Mouse (Mus musculus) cerebellum, adult 9-10 months (tissue): ENCODE measurements around the gene Gm6993.
A peak's percentile ranks its signal among the peaks of the same experiment; 100 is the strongest.

ENCODE experiments used
- DNase-seq: peaks from one replicate; pipeline ENCODE4 v3.0.0; 2022

Gm6993 gene

DNA sequence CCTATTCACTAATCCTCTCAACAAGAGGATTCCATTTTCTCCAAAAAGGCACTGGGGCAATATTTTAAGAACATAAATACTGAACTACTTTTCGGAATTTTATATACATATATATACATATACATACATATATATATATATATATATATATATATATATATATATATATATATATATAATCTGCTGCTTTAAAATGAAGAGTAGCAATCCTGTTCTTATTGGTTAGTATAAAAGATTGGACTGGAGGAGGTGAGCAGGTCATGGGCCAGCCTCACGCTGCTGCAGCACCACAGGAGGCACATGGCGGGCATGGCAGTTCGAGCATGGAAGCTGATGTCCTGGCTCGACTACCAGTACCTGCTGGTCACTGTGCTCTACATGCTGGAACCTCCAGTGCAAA, at the start of gene Gm6993:
Gm6993 (plus strand) TSS at position 301 of the 400 bp plus-strand sequence.
- DNase-seq: no peak

DNA sequence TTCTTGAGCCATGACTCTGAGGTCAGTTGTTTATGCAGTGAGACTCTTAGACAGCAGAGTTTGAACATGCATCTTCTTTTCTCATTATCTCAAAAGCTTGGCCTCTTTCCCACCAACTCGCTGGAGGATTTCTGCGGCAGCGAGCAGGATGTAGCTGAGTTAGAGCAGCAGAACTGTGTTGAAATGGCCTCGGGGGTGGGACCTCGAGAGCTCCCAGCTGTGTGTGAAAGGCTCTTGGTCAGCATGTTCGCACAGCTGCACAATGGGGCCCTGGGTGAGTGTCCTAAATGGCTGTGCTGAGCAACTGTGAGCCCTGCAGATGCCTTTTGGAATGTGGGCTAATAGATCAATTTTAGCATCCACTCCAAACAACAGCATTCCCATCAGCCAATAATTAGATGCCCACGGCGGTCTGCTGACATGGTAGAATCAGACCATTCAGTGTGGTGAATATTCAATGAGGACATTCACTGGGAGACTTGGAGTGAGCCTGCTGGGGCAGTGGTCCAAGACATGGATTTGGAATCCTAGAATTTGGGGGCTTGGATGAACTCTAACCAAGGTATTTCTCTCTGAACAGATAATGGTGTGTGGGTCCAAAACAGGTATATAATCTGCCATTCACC, 49.1 kb upstream of the Gm6993 start:
- no peak for DNase-seq

- DNase-seq: no peak
Measured at GRCm38 (mm10) chr12:31202509-31202908, 38.1 kb upstream of the Gm6993 start.

- no peak for DNase-seq
Measured at GRCm38 (mm10) chr12:31203746-31204455, 36.7 kb upstream of the Gm6993 start.

- no peak for DNase-seq
Measured at GRCm38 (mm10) chr12:31204898-31205297, 35.7 kb upstream of the Gm6993 start.

- DNase-seq: no peak
Measured at GRCm38 (mm10) chr12:31205983-31206633, 34.5 kb upstream of the Gm6993 start.

GRCm38 (mm10) chr12:31208766-31209165, 31.8 kb upstream of the Gm6993 start:
- DNase-seq: no peak

DNA sequence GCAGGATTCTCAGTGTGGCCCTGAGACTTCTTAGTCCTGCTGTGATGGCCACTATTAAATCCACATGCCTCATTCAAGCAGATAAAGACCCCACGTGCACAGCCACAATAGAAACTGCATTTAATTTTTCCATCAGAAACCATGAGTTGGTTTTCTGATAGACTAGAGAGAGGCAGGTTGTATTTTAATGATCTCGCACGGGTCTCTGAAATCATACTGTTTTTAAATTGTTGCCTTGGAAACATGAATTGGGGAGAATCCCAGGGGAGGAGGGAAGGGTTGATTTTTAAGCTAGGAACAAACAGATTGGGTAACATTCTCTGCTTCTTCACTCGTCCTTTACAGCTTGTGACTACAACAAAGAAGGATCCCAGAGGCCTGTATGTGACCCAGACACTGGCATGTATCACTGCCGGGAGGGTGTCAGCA, 31.2 kb upstream of the Gm6993 start:
- no peak for DNase-seq

DNA sequence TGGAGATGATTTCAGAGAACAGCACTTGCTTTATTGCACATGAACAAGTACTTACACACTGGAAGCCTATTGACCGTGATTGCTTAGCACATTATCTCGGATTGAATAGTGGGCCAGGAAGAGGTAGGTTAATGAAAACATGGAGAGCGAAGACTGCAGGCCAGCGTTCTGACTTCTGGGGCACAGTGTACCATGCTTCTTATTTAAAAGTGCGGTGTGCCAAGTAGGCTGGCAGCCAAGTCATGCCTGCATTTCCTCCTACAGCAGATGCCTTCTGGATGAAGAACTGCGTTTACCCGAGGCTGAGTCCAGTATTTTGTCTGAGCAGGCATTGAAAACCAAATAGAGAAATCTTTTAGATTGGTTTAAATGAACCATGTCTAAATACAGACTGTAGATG, 27.0 kb upstream of the Gm6993 start:
- peak; percentile 66 for DNase-seq

DNA sequence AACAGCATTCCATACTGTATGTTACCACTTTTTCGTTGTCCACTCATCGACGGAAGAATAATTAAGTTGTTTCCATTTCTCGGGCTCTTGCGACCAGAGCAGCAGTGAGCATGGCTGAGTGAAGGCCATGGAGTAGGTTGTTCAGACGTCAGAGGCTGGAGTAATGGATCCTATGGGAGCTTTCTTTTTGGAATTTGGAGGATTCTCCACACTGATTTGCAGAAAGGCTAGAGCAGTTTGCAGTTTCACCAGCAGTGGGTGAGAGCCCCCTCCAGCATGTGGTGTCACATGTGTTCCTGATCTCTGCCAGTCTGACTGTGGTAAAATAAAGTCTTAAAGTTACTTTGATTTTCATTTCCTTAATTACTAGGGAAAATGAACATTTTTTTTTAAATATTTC, 25.6 kb upstream of the Gm6993 start:
- DNase-seq: no peak

- no peak for DNase-seq
Measured at GRCm38 (mm10) chr12:31217232-31217631, 23.3 kb upstream of the Gm6993 start.

GRCm38 (mm10) chr12:31218774-31219173, 21.8 kb upstream of the Gm6993 start:
- DNase-seq: no peak

DNA sequence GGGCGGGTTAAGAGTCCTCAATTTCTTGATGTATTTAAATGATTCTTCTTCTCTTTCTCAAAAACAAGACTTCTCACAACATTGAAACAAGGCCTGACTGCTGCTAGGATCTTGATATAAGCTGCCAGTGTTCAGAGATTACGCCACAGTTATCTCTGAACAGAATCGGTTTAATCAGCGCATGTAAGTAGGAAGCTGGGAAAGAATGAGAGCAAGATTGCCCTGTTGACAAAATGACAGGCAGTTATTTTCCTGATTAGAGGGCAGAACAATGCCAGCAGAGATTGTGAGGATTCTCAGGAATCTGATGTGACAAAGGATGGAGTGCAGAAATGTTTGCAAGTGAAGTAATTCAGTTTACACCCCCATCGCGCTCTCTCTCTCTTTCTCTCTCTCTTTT, 19.0 kb upstream of the Gm6993 start:
- no peak for DNase-seq

DNA sequence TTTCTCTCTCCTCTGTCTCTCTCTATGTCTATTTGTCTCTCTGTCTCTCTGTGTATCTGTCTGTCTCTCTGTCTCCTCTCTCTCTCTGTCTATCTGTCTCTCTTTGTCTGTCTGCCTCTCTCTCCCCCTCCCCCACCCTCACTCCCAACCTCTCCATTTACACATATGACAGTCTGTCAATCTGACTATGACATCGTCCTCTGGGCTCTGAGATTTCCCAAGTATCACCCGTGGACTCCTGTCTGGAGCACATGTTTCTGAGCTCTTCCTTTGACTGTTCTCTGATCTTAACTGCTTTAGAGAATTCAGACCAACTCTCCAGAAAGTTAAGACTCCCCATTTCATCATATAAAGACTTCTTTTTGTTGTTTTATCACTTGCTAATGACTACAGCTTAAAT, 18.3 kb upstream of the Gm6993 start:
- no peak for DNase-seq

DNA sequence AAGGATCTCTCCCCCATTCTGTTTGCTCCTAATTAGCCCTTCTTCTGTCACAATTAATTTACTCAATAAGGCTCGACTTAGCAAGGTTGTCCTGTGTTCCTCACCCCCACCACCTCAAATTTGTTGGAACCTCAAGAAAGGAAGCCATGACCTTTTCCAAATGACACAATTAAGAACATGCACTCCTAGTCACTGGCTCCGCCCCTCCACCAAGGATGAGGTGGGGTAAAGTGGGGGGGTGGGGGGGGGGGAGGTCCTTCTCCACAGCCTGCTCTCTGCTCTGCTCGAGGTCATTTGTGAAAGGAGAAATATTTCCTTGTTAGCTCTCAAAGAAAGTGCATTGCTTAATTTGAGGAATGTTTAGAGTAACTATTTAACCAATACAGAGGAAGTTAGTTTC, 17.8 kb upstream of the Gm6993 start:
- no peak for DNase-seq

GRCm38 (mm10) chr12:31225451-31225850, 15.1 kb upstream of the Gm6993 start:
- no peak for DNase-seq

- no peak for DNase-seq
Measured at GRCm38 (mm10) chr12:31227167-31227566, 13.4 kb upstream of the Gm6993 start.

- no peak for DNase-seq
Measured at GRCm38 (mm10) chr12:31228878-31229277, 11.7 kb upstream of the Gm6993 start.

- no peak for DNase-seq
Measured at GRCm38 (mm10) chr12:31232635-31233034, 7.9 kb upstream of the Gm6993 start.

DNA sequence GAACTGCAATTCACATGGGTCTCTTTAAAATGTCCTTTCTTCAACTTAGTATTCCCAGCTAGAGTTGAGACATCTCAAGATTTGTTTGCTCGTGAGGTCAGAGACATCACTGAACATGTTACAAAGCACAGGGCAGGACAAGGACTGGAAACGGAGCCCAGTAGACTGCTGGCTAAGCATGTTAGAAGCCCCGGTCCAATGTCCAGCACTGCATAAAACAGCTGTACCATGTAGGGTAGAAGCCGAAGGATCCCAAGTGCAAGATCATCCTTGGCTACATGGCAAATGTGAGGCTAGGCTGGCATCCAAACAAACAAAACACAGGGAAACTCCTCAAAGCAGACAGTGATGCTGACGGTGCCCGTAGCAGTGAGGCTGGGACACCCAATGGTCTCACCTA, 5.6 kb upstream of the Gm6993 start:
- DNase-seq: no peak

DNA sequence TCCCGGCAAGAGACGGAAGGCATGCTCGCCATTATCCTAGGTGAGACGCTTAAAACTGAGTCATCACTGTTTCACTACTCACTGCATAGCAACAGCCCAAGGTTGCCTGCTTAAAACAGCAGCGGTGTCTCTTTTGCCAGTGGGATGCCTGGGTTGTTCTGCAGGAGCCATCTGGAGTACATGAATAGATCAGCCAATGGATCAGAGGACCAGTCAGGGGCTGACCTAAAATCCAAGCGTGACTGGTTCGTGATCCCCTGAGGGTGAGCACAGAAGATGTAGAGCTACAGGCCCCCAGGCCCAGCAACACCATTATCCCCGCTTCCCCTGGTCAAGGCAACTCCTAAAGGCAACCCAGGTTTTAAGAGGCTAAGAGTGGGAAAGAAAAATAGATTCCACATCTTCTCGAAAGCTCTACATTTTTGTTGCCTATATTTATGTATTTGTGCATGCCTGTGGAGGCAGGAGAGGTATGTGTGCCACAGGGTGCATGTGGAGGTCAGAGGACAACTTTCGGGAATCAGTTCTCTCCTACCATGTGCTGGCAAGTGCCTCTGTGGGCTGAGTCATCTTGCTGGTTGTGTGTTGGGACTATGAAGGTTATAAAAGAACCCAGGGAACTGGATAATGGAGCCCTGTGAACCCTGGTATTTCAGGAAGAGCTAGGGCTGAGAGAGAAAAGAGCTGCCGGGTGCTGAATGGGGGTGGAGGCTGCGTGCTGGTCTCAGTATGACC, 3.5 kb upstream of the Gm6993 start:
- peak; percentile 17 for DNase-seq

GRCm38 (mm10) chr12:31239031-31239583, 1.5 kb upstream of the Gm6993 start:
- no peak for DNase-seq

GRCm38 (mm10) chr12:31239798-31240197, 772 bp upstream of the Gm6993 start:
- peak; percentile 13 for DNase-seq
